Mouse (Mus musculus) effector memory CD4-positive, alpha-beta T cell, adult 5 months (primary cell): ENCODE results near the gene Upk3bl. TPM values are rescaled to one million over a fixed set of nuclear protein-coding genes. Genes with fewer than 3 reads are reported as not detected.

Experiments
- polyA plus RNA-seq: library from polyadenylated mRNA; unstranded; fragments of 100-300 nt; shearing (Covaris generic); gene quantifications from one replicate; pipeline ENCODE4 v1.2.1, GENCODE M21; 2017

The Upk3bl gene
- polyA plus RNA-seq, result not detected

DNA sequence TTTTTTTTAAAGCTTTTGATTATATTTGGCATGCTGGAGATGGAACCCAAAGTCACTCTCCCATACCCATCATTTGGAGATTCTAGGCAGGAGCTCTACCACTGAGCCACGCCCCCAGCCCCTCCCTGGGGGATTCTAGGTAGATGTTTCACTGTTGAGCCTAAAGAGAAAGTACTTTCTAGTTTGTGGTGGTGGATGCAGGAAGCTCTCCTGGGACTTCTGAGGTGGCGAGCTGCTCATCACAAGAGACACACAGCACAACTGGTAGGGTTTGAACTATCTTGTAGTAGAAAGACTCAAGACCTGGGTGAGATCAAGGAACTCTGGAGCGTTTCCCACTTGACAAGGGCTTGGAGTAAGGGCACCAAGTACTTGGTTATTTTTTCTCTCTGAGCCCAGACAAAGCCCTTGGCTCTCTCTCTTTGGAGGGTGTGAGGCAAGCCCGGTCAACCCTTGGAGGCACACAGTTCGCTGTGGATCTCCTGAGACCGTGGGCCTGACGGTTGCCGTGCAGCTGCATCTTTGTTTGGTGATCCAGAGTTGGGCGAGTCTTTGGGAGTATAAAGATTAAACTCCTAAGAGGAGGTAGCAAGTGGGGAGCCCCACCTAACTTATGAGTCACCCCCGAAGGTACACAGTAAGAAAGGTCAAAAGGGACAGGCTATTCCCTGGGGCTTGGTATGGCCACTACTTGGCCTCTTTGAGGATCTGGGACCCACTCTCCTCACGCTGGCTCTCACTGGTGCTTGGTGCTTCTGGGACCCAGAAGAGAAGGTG is at the start of gene Upk3bl:
Gene Upk3bl, plus strand, starts transcription at position 192 of the 777 bp plus-strand sequence.

DNA sequence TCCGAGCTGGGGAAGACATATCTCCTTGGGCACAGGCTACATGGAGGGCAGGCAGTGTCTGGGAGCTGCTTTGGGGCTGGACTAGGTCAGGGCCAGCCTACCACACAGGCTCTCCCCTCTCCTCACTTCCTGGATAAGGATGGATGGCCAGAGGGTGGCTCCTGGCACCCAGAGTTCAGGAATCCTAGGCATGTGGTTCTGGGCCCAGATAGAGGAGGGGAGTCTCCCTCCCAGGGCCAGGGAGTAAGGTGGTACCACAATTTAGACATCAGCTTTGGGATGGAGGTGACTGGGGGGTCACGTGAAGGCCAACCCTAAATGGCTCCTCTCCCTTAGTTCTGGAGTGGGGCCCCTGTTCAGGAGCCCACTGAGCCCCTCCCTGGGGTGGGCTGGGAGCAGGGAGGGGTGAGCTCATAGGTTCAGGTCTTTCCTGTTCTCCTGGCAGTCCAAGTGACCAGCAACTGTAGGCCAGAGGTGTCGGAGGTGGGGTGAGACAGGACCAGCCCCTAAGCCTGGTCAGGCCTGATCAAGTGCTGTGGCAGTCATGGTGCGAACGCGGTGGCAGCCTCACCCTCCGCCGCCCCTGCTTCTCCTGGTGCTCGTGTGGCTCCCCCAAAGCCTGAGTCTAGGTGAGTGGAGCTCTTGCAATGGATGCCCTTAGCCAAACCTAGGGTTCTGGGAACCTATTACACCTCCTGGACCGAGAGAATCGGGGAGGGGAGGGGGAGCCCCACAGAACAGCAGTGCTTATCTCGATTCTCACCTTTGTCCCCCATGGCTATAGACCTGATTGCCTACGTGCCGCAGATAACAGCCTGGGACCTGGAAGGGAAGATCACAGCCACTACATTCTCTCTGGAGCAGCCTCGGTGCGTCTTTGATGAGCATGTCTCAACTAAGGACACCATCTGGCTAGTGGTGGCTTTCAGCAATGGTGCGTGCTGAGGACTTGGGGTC is 15.8 kb upstream of the Upk3bl start, which contains the start of gene Upk3b:
Gene Upk3b, plus strand, starts transcription at position 239 of the 957 bp plus-strand sequence.

DNA sequence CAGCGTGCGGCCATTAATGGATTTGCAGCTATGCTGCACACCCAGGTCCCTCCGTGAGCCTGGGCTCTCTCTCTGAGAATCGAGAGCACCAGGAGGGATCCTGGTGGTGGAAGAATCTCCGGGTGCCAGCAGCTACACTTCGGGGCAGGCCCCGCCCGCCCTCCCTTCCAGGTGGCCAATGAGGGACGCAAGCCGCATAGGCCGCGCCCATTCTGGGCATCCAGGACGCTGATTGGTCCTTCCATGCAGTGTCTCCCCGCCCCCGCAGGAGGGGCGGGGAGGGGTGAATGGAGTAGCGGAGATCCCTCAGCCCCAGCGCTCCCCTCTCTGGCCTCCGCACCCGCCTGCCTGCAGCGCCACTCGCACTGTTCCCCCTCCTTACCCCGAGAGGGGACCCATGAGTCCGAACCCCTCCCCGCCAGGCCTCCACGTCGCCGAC is 29.4 kb downstream of the Upk3bl start, which contains the start of gene Rasa4:
Gene Rasa4, plus strand, starts transcription at position 248 of the 439 bp plus-strand sequence.

Other genes starting within 250 kb of the Upk3bl start
- gene Srrm3, start 247.6 kb upstream of the Upk3bl start, polyA plus RNA-seq, result not detected
- 6.1 TPM for gene Hspb1, start 166.6 kb upstream of the Upk3bl start, polyA plus RNA-seq
- gene Ywhag, start 119.9 kb upstream of the Upk3bl start, polyA plus RNA-seq, result 63.7 TPM
- gene Ssc4d, start 80.0 kb upstream of the Upk3bl start, polyA plus RNA-seq, result not detected
- not detected for gene Zp3, start 74.4 kb upstream of the Upk3bl start, polyA plus RNA-seq
- 23.4 TPM for gene Dtx2, start 59.7 kb upstream of the Upk3bl start, polyA plus RNA-seq
- gene Upk3b, start 16.0 kb upstream of the Upk3bl start, polyA plus RNA-seq, result not detected
- 3.3 TPM for gene Rasa4, start 29.4 kb downstream of the Upk3bl start, polyA plus RNA-seq
- 55.2 TPM for gene Polr2j, start 62.1 kb downstream of the Upk3bl start, polyA plus RNA-seq
- gene Lrwd1, start 81.6 kb downstream of the Upk3bl start, polyA plus RNA-seq, result 31.2 TPM
- gene Alkbh4, start 81.7 kb downstream of the Upk3bl start, polyA plus RNA-seq, result 37.6 TPM
- gene Orai2, start 116.2 kb downstream of the Upk3bl start, polyA plus RNA-seq, result 86.2 TPM
- 28.9 TPM for gene Prkrip1, start 144.5 kb downstream of the Upk3bl start, polyA plus RNA-seq
- not detected for gene Sh2b2, start 192.1 kb downstream of the Upk3bl start, polyA plus RNA-seq